Mouse (Mus musculus): ENCODE data around the gene Fkbpl.

DNA sequence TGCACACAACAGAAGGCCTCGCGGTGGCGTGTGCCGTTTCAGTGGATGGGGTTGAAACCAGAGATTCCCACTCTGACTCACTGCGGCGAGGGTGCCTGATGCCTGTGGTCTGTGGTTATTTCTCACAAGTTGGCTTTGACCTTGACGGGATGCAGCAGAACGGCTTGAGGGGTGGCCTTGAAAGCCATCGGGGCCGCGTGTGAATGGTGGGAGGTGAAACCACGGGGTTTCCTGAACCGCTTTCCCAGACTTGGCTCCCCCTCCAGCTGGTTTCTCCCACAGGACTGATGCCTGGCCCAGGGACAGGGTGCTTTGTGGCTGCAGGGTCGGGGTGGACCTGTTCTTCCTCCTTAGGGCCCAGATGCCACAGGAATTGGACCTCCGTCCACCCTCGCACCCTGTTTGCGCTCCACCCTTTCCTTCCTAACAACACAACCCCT, 36.6 kb downstream of the Fkbpl start:
- no peak for TF ChIP-seq CTCF (IDR thresholded peaks at IDR 0.05; ENCODE audit: extremely low read depth, insufficient read depth, insufficient read length, insufficient replicate concordance)
- no peak for TF ChIP-seq POLR2A (IDR thresholded peaks at IDR 0.05; ENCODE audit: low read depth, low read length)

Data from spleen, adult 2 months (tissue).